Mouse (Mus musculus) kidney, embryonic 16.5 days (tissue): ENCODE data around the gene Lpp. TPM values are rescaled to one million over a fixed set of nuclear protein-coding genes. Genes with fewer than 3 reads are reported as not detected.

ENCODE experiments used
- ATAC-seq: fragments of 200-750 bp; cut with Nextera tagmentation; 2 replicates; pipeline ENCODE4 v1.8.0; 2017; ENCODE audit warnings: moderate TSS enrichment; ENCODE audit not compliant: low FRiP score, low TSS enrichment
- H3K27ac ChIP-seq: fragments of 300-500 bp; sonication (generic); 2 replicates; pipeline ENCODE4 v1.5.1; 2014; ENCODE audit warnings: low read length
- H3K27me3 ChIP-seq: fragments of 300-500 bp; sonication (generic); 2 replicates; pipeline ENCODE4 v1.6.1; 2014; ENCODE audit warnings: low read length, control low read depth, mixed read lengths; ENCODE audit not compliant: insufficient read depth
- H3K36me3 ChIP-seq: fragments of 300-500 bp; sonication (generic); 2 replicates; pipeline ENCODE4 v1.6.1; 2014; ENCODE audit warnings: low read length, control low read depth, mixed read lengths; ENCODE audit not compliant: insufficient read depth
- H3K4me1 ChIP-seq: fragments of 300-500 bp; sonication (generic); 2 replicates; pipeline ENCODE4 v1.6.1; 2014; ENCODE audit warnings: low read length, control low read depth, mixed read lengths; ENCODE audit not compliant: insufficient read depth
- H3K4me2 ChIP-seq: fragments of 300-500 bp; sonication (generic); replicated peaks from 2 replicates; pipeline ENCODE4 v1.6.1; 2014; ENCODE audit warnings: low read depth, low read length
- H3K4me3 ChIP-seq: fragments of 300-500 bp; sonication (generic); 2 replicates; pipeline ENCODE4 v1.5.1; 2014; ENCODE audit warnings: mild to moderate bottlenecking, low read length
- H3K9ac ChIP-seq: fragments of 300-500 bp; sonication (generic); replicated peaks from 2 replicates; pipeline ENCODE4 v1.6.1; 2014; ENCODE audit warnings: low read length
- H3K9me3 ChIP-seq: fragments of 300-500 bp; sonication (generic); 2 replicates; pipeline ENCODE4 v1.6.1; 2016; ENCODE audit warnings: low read length, control low read depth
- WGBS: fragments of 180-500 bp; shearing (Covaris S2); extraction: QIAGEN DNeasy Blood & Tissue Kit; methylation state at CpG from one replicate; pipeline ENCODE4 v1.1.7; 2014; 5-methylcytosine and 5-hydroxymethylcytosine counted together
- polyA plus RNA-seq: library from polyadenylated mRNA; unstranded; fragments of >200 nt; fragmentation: Nextera tagmentation; extraction: Ambion mirVana; gene quantifications from 2 replicates; pipeline ENCODE4 v1.2.1, GENCODE M21; 2015

Gene Lpp
- polyA plus RNA-seq, 1 experiment from 2014 or later = 54.0 TPM

GRCm38 (mm10) chr16:24501197-24501596 lies 107.9 kb downstream of the Lpp start:
- H3K4me2 ChIP-seq = no peak overlapping the region
- no peaks in the 10 kb centered on the region for H3K36me3 ChIP-seq
- no peak overlapping the region for H3K9ac ChIP-seq
- no peaks in the 10 kb centered on the region for H3K9me3 ChIP-seq
- ATAC-seq = no peak; the same call in 1 of the 2 replicates
- H3K27ac ChIP-seq = no peak overlapping the region
- no peaks in the 10 kb centered on the region for H3K27me3 ChIP-seq
- WGBS = 63% methylated on average over 6 of the region's 6 CpGs
- H3K4me3 ChIP-seq = no peak overlapping the region
- H3K4me1 ChIP-seq = peaks cover 26% of the 10 kb centered on the region

DNA sequence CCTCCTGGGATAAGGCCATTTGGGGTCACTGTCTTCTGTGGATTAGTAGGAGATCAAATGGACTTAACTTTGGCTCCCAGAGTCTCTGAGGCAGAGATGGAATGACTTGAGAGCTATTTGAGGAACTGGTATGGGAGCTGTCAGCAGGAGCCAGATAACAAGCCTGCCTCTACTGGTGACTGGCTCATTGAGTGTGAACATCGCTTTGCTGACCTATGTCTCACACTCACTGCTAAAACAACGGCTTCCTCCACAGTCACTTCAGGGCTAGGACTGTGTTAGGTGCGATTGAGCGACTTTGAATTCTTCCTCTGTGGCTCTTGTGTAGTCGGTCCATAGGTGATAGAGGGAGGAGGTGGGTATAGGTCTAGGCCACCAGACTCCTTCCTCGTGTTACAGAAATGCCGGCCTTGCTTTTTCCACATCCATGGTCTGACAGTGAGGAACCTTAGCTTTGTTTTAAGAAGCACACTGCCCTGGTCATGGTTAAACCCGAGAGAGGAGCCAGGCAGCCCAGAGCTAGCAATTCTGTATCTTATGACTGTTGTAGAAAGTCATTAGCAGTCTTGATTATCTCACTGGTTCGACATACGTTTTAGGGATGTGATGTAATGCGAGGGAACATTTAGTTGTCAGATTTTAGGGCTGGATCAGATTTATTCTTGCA lies 108.5 kb downstream of the Lpp start:
- ATAC-seq = no peak; the same call in 1 of the 2 replicates

DNA sequence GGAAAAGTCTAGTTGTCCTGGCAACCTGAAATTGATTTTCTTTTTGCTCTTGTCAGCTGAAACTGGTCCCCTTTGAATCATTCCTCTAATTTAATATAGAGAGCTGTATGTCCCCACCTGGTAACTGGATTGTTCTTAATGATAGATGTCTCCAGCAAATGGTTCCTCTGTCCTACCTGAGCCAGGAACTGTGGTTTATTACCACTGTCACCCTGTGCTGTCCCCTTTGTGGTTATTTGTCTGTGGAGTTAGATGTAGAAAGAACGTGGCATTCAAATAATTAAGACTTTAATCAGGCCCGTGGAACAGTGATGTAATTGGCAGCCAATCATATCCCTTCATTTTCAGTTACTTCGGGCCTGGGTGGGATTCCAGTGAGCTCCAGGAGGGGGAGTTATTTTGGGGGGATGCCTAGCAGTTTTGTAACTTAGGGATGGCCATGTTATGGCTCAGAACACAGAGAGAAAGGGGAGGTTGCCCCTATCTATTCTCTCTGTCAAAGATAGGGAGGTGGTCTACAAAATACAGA lies 109.1 kb downstream of the Lpp start:
- Histone ChIP-seq H3K9ac (no peak overlapping the region), H3K4me1 (peaks cover 37% of the 10 kb centered on the region), H3K4me3 (no peak overlapping the region), H3K36me3 (no peaks in the 10 kb centered on the region), H3K27ac (no peak overlapping the region), H3K9me3 (no peaks in the 10 kb centered on the region), H3K27me3 (no peaks in the 10 kb centered on the region), H3K4me2 (no peak overlapping the region)
- WGBS = 77% methylated on average over 3 of the region's 3 CpGs
- no peak for ATAC-seq

More for the DNA sequence above, 108.5 kb downstream of the Lpp start:
- Histone ChIP-seq H3K9me3 (no peaks in the 10 kb centered on the region), H3K4me2 (no peak overlapping the region), H3K9ac (no peak overlapping the region), H3K36me3 (no peaks in the 10 kb centered on the region), H3K4me3 (no peak overlapping the region), H3K4me1 (peaks cover 31% of the 10 kb centered on the region), H3K27me3 (no peaks in the 10 kb centered on the region), H3K27ac (no peak overlapping the region)
- WGBS = 62% methylated on average over 11 of the region's 11 CpGs

- Histone ChIP-seq H3K9ac (no peak overlapping the region), H3K4me1 (peaks cover 43% of the 10 kb centered on the region), H3K27me3 (no peaks in the 10 kb centered on the region), H3K27ac (no peak overlapping the region), H3K9me3 (no peaks in the 10 kb centered on the region), H3K36me3 (no peaks in the 10 kb centered on the region), H3K4me3 (no peak overlapping the region), H3K4me2 (no peak overlapping the region)
- 22% methylated on average over 7 of the region's 7 CpGs for WGBS
- ATAC-seq = no peak
Measured at GRCm38 (mm10) chr16:24504838-24505605, 111.7 kb downstream of the Lpp start.

GRCm38 (mm10) chr16:24506237-24506636 lies 112.9 kb downstream of the Lpp start:
- ATAC-seq = no peak
- Histone ChIP-seq H3K9me3 (no peaks in the 10 kb centered on the region), H3K4me3 (no peak overlapping the region), H3K4me1 (peaks cover 35% of the 10 kb centered on the region), H3K36me3 (no peaks in the 10 kb centered on the region), H3K27ac (no peak overlapping the region), H3K9ac (no peak overlapping the region), H3K27me3 (no peaks in the 10 kb centered on the region), H3K4me2 (no peak overlapping the region)
- 96% methylated on average over 2 of the region's 2 CpGs for WGBS

DNA sequence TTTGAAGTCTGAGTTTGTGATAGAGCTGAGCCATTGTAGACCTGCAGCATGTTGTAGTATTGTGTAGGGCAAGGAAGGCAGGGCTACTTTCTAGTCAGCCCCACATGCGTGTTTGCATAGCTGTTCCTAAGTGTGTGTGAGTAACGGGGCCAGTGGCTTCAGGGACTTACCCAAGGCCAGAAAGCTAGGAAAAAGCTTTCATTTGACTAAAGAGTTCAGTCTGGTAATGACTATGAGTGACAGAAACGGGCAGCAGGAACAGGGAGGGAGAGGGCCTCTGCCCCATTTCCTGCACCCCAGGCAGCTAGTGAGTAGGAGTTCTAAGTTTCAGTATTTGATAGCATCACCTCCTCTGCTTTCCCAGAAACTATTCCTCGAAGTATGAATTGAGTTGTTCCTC lies 113.4 kb downstream of the Lpp start:
- H3K4me1 ChIP-seq = peaks cover 30% of the 10 kb centered on the region
- H3K9me3 ChIP-seq = no peaks in the 10 kb centered on the region
- 30% methylated on average over 4 of the region's 4 CpGs for WGBS

GRCm38 (mm10) chr16:24507927-24508540 lies 114.7 kb downstream of the Lpp start:
- Histone ChIP-seq H3K27ac (no peak overlapping the region), H3K4me1 (peaks cover 29% of the 10 kb centered on the region), H3K9ac (no peak overlapping the region), H3K4me3 (no peak overlapping the region), H3K4me2 (no peak overlapping the region), H3K36me3 (no peaks in the 10 kb centered on the region), H3K27me3 (no peaks in the 10 kb centered on the region), H3K9me3 (no peaks in the 10 kb centered on the region)
- ATAC-seq = no peak
- 95% methylated on average over 5 of the region's 5 CpGs for WGBS

More for the DNA sequence above, 113.4 kb downstream of the Lpp start:
- H3K27me3 ChIP-seq = no peaks in the 10 kb centered on the region
- no peak for ATAC-seq
- H3K36me3 ChIP-seq = no peaks in the 10 kb centered on the region
- H3K27ac ChIP-seq = no peak overlapping the region
- no peak overlapping the region for H3K4me3 ChIP-seq
- no peak overlapping the region for H3K4me2 ChIP-seq
- H3K9ac ChIP-seq = no peak overlapping the region

GRCm38 (mm10) chr16:24509100-24509812 lies 115.9 kb downstream of the Lpp start:
- Histone ChIP-seq H3K4me3 (no peak overlapping the region), H3K9me3 (no peaks in the 10 kb centered on the region), H3K4me2 (no peak overlapping the region), H3K36me3 (no peaks in the 10 kb centered on the region), H3K9ac (no peak overlapping the region), H3K4me1 (peaks cover 28% of the 10 kb centered on the region), H3K27ac (no peak overlapping the region), H3K27me3 (no peaks in the 10 kb centered on the region)
- 72% methylated on average over 5 of the region's 5 CpGs for WGBS
- ATAC-seq = no peak

- no peaks in the 10 kb centered on the region for H3K9me3 ChIP-seq
- H3K4me1 ChIP-seq = peaks cover 23% of the 10 kb centered on the region
- ATAC-seq = no peak
- 61% methylated on average over 1 of the region's 1 CpGs for WGBS
- H3K27ac ChIP-seq = no peak overlapping the region
- no peak overlapping the region for H3K4me2 ChIP-seq
- H3K36me3 ChIP-seq = no peaks in the 10 kb centered on the region
- H3K27me3 ChIP-seq = no peaks in the 10 kb centered on the region
- H3K9ac ChIP-seq = no peak overlapping the region
- H3K4me3 ChIP-seq = no peak overlapping the region
Measured at GRCm38 (mm10) chr16:24509813-24510166, 116.5 kb downstream of the Lpp start.
